Mouse (Mus musculus): Measurements from ENCODE around the gene Nicn1.
"Not testable (repeated sequence)": the region's sequence is repeated elsewhere in the genome, so short reads cannot be mapped to it uniquely, and the experiment has no call there.

Gene Nicn1

DNA sequence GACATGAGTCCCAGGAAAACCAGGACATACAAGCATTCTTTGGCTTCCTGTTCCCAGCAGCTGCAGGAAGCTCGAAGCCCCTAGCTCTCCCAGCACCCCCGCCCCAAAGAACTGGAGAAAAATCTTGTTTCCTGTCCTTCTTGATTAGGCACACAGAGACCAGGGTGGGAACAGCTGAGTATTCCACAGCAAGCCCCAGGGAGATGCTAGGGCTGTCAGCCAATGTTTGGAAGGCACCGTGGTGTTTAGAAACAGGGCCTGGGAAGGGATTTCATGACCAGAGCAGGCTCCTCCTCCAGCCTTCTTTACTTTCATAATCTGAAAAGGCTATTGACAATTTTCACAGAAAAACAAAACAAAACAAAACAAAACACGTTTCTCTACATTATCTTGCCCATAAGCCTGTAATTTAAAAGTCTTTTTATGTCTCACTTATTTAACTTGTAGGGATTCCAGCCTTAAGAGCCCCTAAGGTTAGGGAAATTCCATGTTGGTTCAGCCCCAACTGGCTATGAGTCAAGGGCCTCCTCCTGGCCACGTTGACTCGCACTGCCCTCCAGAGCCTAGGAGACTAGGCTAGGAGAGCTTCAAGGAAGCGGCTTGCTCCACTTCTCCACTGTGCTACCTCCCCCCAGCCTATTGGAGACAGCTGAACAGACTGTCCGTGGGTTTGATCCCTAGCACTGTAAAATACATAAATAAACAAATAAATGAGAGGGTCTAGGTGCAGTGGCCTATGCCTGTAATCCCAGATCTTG lies 10.0 kb upstream of the Nicn1 start:
- peak; percentile 99 for DNase-seq

DNA sequence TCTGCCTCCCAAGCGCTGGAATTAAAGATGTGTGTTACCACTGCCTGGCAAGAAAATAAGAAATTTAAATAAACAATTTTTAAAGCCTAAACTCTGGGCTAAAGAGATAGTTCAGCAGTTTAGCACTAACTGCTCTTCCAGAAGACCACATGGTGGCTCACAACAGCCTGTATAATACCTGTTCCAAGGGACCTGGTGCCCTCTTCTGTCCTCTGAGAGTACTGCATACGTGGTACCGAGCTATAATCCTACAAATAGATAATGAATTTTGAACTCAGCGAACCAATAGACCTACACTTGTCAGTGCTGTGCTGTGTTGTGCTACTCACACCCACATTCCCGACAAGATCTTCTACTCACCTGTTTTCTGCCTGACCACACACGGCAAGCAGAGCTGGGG lies 5.8 kb upstream of the Nicn1 start:
- peak; percentile 93 for DNase-seq

DNA sequence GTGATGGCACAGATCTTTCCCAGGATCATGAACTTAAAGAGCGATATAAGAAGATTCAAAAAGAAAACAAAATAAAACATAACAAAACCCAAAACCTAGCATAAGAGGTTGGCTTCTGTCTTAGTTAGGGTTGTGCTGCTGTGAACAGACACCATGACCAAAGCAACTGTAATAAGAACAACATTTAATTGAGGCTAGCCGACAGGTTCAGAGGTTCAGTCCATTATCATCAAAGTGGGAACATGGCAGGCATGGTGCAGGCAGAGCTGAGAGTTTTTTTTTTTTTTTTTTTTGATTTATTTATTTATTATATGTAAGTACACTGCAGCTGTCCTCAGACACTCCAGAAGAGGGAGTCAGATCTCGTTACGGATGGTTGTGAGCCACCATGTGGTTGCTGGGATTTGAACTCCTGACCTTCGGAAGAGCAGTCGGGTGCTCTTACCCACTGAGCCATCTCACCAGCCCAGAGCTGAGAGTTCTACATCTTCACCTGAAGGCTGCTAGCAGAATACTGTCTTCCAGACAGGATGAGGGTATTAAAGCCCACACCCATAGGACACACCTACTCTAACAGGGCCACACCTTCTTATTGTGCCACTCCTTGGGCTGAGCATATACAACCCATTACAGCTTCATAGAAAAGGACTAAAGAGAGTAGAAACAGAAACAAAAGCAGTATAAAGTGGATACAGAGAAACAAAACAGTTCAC lies 2.5 kb upstream of the Nicn1 start:
- DNase-seq: not testable (repeated sequence)

DNA sequence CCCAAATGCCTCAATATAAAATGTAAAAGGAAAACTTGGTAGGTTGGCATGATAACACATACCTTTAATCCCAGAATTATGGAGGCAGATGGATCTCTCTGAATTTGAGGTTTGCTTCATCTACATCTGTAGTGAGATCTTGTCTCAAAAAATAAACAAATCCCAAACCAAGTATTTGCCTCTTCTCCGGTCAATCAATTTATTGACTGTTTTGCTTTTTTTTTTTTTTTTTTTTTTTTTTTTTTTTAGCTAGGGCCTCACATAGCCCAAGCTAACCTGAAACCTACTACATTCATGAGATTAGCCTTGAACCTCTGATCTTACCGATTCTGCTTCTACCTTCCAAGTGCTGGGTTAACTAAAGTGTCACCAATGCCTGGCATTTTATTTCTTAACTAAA lies 882 bp upstream of the Nicn1 start:
- DNase-seq: no peak

DNA sequence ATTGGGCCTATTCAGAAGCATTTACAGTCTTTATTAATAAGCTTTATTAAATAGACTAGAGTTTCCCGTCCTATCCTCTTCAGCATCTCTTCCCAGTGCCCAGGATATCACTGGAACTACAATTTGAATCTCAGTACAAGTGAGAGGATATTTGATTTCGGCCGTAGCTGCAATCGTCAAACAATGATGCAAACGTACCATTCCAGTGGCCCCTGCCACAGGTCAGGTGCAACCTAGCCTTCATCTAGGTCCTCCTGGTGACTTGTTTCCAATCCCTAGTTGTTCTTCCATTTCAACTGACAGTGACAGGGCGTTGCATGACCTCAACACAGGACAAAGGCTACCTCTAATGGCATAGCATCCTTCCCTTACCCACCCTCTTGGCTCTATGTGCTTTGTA lies 544 bp downstream of the Nicn1 start:
- no peak for DNase-seq

DNA sequence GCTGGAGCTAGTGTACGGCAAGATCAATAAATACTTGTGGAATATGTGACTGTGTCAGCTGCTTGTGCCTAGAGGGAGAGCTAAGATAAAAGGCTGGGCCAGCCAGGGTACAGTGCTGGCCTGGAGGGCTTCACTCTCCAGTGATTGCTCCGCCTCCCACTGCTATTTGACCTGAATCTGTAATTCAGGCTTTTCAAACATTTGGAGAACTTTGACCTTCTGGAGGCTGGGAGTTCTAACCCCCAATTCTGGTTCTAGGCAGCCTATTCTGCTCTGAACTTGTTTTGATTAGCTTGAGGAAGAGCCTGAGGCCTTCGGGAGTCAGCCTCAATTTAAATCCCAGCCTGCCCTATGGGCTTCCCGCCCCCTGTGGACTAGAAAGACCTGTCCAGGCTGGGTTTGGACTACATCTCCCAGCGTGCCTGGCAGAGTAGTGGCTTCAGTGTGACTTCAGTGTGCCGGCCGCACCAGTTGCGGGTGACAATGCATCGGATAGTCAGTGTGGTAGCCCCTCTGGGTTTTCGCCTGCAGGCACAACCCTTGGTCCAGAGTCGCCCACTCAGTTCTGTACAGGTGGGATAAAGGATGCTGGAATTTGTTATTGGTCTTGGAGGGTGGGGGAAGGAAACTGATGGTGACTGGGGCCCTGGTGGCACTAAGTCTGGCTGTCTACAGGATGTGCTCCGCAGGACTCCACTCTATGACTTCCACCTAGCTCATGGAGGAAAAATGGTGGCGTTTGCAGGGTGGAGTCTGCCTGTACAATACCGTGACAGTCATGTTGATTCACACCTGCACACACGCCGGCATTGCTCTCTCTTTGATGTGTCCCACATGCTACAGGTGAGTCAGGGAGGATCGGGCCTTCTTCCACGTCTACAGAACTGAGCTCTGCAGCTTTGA lies 6.5 kb downstream of the Nicn1 start, which contains the start of gene Amt:
Amt (plus strand) TSS at position 401 of the 903 bp plus-strand sequence.
- no peak for DNase-seq

DNA sequence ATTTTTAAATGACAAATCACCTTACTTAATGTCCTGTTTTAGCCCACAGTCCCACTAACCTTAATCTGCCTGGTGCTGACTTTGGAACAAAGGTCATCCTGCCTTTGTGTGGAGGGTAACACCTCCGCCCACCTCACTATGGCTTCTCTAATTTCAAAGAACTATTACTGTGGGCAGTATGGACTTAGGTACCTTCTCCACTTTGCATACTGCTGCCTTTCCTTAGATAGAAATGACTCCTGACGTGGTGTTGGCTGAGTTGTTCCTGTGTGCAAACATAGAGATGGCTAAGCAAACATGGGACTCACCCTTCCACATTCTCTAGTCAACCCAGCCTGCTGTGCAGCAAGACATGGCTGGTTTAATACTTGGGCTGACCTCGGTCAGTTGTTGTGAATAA lies 11.6 kb downstream of the Nicn1 start:
- no peak for DNase-seq

DNA sequence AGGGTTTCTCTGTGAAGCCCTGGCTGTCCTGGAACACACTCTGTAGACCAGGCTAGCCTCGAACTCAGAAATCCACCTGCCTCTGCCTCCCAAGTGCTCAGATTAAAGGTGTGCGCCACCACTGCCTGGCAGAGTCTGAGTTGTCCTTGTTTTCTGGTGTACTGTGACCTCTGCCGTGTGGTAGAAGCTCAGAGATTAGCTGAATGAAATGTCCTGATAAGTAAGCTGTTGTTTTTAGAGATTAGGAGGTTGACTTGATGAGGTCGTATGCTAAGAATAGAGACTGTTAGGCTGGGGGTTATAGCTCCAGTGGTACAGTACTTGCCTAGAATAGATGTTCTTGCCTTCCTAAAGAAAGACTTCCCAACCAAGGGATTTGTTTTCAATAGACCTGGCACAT lies 14.5 kb downstream of the Nicn1 start:
- DNase-seq: no peak

DNA sequence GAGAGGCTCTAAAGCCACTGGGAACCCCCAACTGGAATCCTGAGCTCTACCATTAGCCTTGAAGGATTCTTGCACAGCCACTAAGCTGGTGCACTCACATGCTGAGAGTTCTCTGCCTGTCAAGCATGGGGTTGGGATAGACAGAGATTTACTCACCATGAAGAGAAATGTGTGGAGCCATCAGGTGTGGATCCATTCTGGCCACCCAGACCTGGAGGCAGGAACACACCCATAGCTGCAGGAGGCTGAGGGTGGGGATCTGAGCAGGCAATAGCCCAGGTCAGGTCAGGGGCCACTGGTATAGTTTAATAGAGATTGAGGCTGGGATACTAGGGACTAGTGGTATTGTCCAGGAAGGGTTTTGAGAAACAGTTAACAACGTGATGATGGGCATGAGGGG lies 14.9 kb downstream of the Nicn1 start:
- no peak for DNase-seq

DNA sequence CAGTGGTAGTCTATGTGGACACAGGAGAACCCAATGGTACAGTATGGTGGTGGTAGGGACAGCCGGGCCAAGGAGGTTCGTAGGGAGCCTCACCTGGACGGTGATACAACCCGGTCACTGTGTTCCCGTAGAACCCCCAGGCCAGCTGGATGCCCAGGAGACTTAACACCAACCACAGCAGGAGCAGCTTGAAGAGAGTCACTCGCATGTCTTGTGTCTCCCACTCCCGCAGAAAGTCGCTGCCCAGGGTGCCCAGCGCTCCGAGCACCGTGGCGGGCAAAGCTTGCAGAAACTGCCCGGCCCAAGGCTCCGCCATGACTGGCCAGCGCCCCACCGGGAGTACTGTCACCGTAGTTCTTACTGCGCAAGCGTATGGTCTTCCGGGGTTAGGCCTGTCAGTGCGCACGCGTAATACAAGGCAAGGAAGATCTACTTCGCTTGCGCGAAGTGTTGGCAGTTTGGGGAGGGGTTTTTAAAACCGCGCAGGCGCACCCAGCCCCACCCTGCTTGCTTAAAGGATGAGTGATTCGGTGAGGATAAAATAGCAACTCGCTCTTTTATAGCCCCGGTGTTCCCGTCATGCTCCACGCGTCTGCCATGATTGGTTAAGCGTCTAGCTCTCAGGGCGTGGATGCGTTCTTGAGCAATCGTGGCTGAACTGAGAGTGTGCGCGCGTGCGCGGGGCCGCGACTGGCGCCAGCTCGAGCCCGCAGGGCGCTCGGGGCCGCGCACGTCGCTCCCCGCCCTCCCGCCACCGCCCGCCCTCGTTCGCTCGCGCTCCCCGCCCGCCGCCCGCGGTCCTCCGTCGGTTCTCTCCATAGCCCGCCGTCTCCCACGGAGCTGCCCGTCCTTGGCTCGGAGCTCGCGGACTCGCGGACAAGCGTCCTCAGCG lies 15.6 kb downstream of the Nicn1 start, which contains the start of the genes Rhoa and Tcta:
Rhoa (plus strand) TSS at position 501 of the 892 bp plus-strand sequence.
Tcta (minus strand) TSS at position 532 of the 892 bp plus-strand sequence.
- peak; percentile 100 for DNase-seq

DNA sequence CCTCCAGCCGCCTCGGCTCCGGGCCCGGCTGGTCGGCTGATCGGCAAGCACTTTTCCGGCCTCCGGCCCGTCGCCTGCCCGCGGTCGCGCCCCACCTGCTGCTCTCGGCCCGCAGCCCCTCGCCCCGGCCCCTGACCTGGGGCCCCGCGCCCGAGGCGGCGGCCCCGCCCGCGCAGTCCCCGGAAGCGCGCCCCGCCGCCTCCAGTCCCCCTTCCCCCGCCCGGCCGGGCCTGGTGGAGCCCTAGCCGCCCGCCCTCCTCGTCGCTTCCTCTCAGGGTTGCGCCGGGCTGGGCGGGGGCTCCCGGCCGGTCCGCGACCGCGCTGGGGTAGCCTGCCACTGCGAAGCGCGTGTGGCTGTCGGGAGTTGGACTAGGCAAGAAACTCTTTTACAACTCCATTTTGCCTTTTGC lies 16.3 kb downstream of the Nicn1 start:
- DNase-seq: peak; percentile 99

DNA sequence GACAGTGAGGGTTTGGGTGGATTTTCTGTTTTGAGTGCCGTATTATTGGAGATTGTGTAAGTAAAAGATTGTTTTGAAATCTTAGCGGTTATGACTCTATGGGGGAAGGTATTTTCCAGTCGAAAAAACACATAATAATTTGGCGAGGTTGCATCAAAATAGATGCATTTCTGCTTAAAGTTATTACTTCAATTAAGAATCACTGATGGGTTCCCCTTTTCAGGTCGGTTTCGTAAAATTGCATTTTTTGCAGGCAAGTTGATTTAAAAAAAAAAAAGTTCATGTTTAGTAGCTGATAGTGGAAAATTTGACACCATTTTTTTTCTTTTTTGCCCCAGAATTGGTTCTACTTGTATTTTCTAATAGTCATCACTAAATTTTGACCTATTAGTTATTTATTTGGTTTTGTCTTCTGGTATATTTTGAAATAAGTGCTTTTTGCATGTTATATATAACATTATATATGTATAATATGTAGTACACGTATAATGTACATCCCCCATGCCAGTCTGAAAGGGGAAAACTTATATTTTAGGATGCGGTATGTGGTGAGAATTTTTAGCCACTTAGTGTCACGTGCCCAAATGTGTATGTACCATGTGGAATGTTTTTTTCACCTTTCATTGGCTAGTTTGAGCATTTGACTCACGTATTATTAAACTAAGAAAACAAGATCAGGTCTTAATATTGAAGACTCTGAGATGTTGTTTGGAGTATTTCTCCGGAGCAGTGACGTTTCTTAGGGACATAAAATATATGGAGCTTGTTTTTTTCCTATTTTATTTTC lies 17.0 kb downstream of the Nicn1 start:
- no peak for DNase-seq

DNA sequence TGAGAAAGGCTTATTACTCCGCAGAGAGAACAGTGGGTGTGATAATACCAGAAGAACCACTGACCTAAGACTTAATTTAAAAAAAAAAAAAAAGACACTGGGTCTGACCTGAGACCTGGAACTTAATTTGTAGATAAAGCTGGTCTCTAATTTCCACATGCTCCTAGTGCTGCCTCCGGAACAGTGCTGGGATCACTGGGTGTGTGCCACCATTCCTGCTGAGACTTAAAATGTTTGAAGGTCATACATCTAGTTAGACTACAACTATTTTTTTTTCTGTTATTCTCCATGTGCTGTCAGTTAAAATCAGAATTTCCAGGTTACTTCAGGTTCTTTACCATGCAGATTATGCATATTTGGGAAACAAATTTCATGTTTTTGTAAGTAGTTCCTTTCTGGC lies 17.9 kb downstream of the Nicn1 start:
- DNase-seq: no peak

DNA sequence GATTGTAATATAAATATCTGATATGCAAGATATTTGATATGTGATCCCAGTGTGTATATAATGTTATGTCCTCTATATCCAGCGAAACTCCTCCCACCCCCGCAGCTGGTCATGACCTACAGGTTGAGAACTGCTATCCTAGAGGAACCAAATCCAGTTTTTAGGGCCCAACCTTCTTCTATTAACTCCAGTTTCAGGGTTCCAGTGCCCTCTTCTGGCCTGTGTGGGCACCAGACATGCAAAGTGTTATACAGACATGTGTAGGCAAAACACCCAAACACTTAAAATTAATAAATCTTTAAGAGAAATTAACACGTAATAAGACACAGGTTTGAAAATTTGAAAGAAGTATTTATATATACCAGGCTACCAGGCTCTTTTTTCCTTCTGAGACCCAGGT lies 27.3 kb downstream of the Nicn1 start:
- DNase-seq: no peak

DNA sequence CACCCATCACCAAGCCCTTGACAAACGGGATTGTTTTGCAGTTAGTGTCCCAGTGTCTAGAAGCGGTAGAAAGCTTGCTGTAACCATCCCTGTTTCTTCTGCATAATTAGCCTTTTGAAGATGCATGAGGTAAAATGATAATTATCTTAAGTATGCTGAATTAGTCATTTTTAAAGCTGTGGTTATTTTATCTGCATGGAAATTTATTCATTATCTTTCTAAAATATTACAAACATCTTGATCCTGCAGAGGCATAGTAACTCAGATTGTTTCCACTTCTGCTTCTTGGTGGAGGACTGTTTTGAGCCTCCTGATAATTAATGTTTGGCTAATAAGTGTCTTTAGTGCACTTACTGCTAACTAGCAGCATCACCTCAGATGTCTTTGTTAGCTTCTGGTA lies 28.2 kb downstream of the Nicn1 start:
- no peak for DNase-seq

DNA sequence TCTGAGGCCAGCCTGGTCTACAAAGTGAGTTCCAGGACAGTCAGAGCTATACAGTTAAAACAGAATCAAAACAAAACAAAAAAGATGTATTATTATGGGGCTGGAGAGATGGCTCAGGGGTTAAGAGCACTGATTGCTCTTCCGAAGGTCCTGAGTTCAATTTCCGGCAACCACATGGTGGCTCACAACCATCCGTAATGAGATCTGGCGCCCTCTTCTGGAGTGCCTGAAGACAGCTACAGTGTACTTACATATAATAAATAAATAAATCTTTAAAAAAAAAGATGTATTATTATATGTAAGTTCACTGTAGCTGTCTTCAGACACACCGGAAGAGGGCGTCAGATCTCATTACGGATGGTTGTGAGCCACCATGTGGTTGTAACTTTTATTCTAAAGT lies 31.8 kb downstream of the Nicn1 start:
- not testable (repeated sequence) for DNase-seq

DNA sequence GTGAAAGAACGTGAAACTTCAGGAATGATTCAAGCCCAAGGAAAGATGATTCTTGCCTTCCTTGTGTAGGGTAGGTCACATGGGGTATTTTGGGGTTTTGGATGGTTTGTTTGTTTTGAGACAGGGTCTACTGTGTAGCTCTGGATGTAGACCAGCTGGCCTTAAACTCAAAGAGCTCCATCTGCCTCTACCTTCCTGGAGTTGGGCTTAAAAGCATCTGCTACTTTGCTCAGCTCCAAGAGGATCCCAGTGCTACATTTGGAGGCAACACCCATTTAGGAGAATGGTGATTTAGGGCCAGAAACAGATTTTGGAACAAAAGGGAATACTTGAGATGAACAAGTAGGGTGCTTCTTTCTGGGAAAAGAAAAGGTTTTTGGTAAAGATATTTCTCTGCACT lies 34.6 kb downstream of the Nicn1 start:
- no peak for DNase-seq

DNA sequence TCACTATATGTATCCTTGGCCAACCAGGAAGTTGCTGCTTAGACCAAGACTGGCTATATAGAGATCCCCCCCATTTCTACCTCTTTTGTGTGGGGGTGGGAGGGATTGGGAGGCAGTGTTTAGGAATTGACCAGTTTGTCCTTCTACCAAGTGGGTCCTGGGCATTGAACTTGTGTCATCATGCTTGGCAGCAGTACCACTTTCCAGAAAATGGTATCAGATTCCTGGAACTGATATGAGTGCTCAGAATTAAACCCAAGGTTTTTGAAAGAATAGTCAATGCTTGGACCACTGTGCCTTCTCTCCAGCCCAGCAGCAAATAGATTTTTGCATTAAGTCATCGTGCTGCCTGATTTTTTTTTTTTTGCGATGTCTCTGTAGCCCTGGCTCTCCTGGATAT lies 35.6 kb downstream of the Nicn1 start:
- DNase-seq: no peak

DNA sequence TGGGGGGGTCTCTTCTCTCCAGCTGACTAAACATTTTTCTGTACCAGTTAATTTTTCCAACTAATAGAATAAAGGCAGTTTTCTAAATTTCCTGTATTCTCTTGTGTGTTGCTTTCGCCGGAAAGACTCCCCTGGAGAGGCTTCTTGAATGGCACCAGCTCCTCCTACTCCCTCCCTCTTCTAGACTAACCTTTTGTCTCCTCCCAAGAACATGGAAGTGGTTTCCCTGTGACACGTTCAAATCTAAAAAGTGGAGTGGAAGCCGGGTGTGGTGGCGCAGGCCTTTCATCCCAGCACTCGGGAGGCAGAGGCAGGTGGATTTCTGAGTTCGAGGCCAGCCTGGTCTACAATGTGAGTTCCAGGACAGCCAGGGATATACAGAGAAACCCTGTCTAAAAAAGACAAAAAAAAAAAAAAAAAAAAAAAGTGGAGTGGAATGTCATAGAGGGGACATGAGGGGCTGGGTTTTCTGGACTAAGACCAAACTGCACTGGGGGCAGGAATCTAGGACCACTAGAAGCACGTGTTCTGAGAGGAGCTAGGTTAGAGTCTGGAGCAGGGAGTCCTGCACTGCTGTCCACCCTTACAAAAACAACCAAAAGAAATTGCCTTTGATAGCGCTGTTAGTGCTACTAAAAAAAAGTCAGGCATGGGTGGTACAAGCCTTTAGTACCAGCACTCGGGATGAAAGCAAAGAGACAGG lies 47.8 kb downstream of the Nicn1 start:
- peak; percentile 90 for DNase-seq

DNA sequence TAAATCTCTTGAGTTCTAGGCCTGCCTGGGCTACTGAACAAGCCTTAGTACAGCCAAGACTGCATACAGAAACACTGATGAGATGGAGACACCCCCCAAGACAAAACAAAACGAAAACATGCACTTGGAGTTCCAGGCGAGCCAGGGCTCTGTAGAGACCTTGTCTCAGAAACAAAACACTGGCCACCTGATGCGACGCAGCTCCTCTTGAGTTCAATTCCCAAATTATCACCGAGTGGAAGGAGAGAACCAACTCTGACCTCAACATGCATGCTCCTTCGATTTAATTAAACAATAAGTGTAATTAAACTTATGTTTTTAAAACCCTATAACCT lies 48.3 kb downstream of the Nicn1 start:
- peak; percentile 90 for DNase-seq
